Mouse (Mus musculus) forebrain, embryonic 13.5 days (tissue): ENCODE measurements at regions not wholly inside any gene's neighbourhood (a gene's known extent, or its start where the extent isn't known, plus 50 kb on each side); places are given as distances from the start of the nearest gene placed in this dataset.
A peak's percentile ranks its signal among the peaks of the same experiment; 100 is the strongest.

Experiments
- ATAC-seq: fragments of 200-750 bp; cut with Nextera tagmentation; 2 replicates; pipeline ENCODE4 v1.8.0; 2017
- H3K27ac ChIP-seq: fragments of 300-500 bp; sonication (generic); 2 replicates; pipeline ENCODE4 v1.5.1; 2015; ENCODE audit warnings: inconsistent platforms, mild to moderate bottlenecking, moderate library complexity
- H3K27me3 ChIP-seq: fragments of 300-500 bp; sonication (generic); 2 replicates; pipeline ENCODE4 v1.6.1; 2015; ENCODE audit warnings: mild to moderate bottlenecking, inconsistent platforms
- H3K36me3 ChIP-seq: fragments of 300-500 bp; sonication (generic); 2 replicates; pipeline ENCODE4 v1.6.1; 2015; ENCODE audit warnings: mild to moderate bottlenecking, inconsistent platforms; ENCODE audit not compliant: poor library complexity, severe bottlenecking
- H3K4me1 ChIP-seq: fragments of 300-500 bp; sonication (generic); 2 replicates; pipeline ENCODE4 v1.6.1; 2015; ENCODE audit warnings: inconsistent platforms
- H3K4me2 ChIP-seq: fragments of 300-500 bp; sonication (generic); 2 replicates; pipeline ENCODE4 v1.6.1; 2015; ENCODE audit warnings: inconsistent platforms, mild to moderate bottlenecking, moderate library complexity
- H3K4me3 ChIP-seq: fragments of 300-500 bp; sonication (generic); 2 replicates; pipeline ENCODE4 v1.5.1; 2015; ENCODE audit warnings: mild to moderate bottlenecking, inconsistent platforms
- H3K9ac ChIP-seq: fragments of 300-500 bp; sonication (generic); 2 replicates; pipeline ENCODE4 v1.6.1; 2015; ENCODE audit warnings: mild to moderate bottlenecking, inconsistent platforms
- H3K9me3 ChIP-seq: fragments of 300-500 bp; sonication (generic); replicated peaks from 2 replicates; pipeline ENCODE4 v1.6.1; 2016; ENCODE audit warnings: inconsistent platforms
- WGBS: fragments of 180-500 bp; shearing (Covaris S2); methylation state at CpG from one replicate; pipeline ENCODE4 v1.1.7; 2015; 5-methylcytosine and 5-hydroxymethylcytosine counted together

DNA sequence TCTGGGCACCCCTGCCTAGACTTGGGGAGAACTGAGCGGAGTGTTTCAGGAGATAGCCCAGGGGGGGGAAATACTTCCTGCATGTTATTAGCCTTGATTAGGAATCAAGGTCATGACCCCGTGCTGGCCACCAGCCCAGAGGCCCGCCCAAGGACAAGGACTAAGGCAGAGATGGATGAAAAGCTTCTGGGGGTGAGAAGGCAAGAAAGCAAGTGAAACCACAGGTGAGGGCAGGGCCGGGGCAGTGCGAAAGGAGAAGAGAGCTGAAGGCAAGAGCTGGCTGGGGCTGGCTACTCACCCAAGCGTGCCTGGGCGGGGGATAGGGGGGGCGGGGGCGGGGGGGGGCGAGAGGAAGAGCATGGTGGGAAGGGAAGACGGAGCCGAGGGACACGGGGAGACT is 96.0 kb upstream of the Nkx1-1 start:
- no peak for ATAC-seq
- no peak overlapping the region for H3K4me2 ChIP-seq
- H3K4me1 ChIP-seq = peaks cover 18% of the 10 kb centered on the region
- no peak overlapping the region for H3K4me3 ChIP-seq
- no peaks in the 10 kb centered on the region for H3K36me3 ChIP-seq
- 43% methylated on average over 13 of the region's 13 CpGs for WGBS
- no peaks in the 10 kb centered on the region for H3K9me3 ChIP-seq
- H3K27ac ChIP-seq = no peak overlapping the region
- peaks cover 88% of the 10 kb centered on the region for H3K27me3 ChIP-seq
- no peak overlapping the region for H3K9ac ChIP-seq

DNA sequence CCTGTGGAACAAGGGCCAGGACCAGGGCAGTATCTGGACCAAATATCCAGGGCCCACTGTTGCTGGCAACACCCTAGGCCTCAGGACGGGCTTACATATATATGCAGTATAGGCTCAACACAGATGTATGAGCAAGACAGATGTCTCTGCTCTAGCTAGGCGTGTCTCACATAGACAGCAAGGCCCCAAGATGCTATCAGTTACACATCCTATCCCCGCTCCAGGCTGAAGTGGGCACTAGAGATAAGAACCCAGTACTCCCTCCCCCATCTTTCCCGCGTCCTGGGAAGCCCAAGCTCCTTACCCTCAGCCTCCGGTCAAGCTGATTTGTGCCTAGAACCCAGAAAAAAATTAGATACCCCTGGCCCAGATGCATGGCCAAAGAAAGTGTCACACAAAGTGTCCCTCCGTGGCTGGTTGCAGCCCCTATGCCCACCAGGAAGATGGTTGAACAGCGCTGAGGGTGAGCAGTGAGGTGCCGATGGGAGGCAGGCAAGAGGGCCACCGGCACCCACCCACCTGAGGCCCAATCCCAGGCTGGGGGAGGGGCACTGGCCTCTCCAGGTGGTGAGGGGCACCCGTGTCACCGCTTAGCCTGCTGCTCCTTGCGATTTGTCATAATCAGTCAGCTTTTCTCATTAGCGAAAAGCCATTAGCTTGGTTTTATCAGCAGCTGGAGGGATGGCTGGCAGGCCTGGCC is 95.3 kb upstream of the Nkx1-1 start:
- no peaks in the 10 kb centered on the region for H3K36me3 ChIP-seq
- no peak overlapping the region for H3K4me2 ChIP-seq
- peaks cover 82% of the 10 kb centered on the region for H3K27me3 ChIP-seq
- H3K9me3 ChIP-seq = no peaks in the 10 kb centered on the region
- peaks cover 12% of the 10 kb centered on the region for H3K4me1 ChIP-seq
- 71% methylated on average over 14 of the region's 14 CpGs for WGBS
- no peak overlapping the region for H3K27ac ChIP-seq
- no peak overlapping the region for H3K4me3 ChIP-seq
- H3K9ac ChIP-seq = no peak overlapping the region
- ATAC-seq = no peak

DNA sequence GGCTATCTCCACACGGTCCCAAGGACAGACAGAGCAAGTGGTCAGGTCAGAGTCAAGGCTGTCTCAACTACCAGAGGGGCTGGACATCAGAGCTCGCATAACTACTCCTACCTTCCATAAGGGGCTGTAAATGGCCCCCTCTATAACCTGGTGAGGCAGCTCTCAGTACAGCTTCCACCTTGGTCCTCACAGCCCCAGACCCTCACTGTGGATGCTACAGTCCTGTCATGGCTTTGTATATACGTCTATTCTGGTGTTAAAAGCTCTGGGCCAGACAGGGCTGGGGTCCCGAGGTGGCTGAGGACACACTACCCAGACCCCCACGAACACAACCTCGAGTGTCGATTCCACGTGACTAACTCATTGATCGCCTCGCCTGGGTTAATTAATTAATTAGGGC is 94.0 kb upstream of the Nkx1-1 start:
- Histone ChIP-seq H3K36me3 (no peaks in the 10 kb centered on the region), H3K9ac (no peak overlapping the region), H3K9me3 (no peaks in the 10 kb centered on the region), H3K4me2 (no peak overlapping the region), H3K4me3 (no peak overlapping the region), H3K4me1 (peaks cover 11% of the 10 kb centered on the region), H3K27me3 (peaks cover 68% of the 10 kb centered on the region), H3K27ac (no peak overlapping the region)
- no peak for ATAC-seq
- WGBS = 45% methylated on average over 10 of the region's 10 CpGs

DNA sequence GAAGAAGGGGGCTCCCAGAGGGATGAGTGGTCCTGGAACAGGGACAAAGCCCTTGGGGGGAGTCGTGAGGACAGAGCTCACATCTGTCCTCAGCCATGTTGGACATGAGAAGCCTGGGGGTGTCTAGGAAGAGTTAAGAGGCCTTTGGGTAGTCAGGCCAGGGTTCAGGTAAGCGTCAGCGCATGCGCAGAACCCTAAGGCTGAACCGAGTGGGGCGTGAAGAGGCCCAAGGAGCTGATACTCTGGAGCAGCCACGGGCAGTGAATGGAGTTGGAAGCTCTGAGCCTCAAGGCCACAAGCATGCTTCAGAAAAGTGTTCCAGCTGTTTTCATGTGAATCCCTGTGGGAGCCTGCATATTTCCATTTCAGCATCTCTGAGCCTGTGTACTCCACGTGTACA is 93.5 kb upstream of the Nkx1-1 start:
- H3K27me3 ChIP-seq = peaks cover 64% of the 10 kb centered on the region
- no peak for ATAC-seq
- H3K9ac ChIP-seq = no peak overlapping the region
- peaks cover 11% of the 10 kb centered on the region for H3K4me1 ChIP-seq
- H3K4me2 ChIP-seq = no peak overlapping the region
- H3K4me3 ChIP-seq = no peak overlapping the region
- WGBS = 82% methylated on average over 8 of the region's 8 CpGs
- H3K27ac ChIP-seq = no peak overlapping the region
- H3K36me3 ChIP-seq = no peaks in the 10 kb centered on the region
- H3K9me3 ChIP-seq = no peaks in the 10 kb centered on the region

DNA sequence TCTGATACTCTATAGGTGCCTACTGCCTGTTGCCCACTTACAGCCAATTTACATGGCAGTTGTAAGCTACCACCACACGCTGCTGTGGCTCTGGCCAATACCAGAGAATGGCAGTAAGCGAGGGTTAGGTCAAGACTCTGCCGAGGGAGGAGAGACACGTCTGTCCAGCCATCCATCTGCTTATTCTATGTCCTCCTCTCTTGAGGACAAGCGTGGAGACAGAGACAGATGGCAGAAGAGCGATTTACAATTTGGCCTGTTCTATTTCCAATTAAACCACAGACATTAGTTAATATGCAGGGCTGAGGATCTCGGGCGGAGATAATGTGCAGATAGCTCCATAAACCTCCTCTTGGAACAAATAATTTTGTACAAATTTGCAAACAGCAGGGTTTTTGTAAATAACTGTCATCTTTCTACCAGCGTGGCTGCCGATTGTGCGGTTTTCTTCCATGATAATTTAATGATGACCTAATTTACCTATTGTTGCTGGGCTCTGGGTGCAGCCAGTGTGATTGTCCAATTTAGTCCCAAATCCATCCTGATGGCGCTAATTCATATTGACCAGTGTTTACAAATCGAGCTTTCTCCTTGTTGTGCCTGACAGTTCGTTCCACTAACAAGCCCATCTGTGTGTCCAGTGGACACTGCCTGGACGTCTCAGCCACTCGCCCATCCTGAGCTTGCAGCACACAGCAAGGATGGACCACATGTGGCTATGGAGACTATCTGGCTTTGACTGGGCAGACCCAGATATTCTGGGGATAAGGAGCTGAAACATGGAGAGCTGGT is 88.4 kb upstream of the Nkx1-1 start:
- WGBS = 83% methylated on average over 16 of the region's 16 CpGs
- H3K9me3 ChIP-seq = no peaks in the 10 kb centered on the region
- no peak overlapping the region for H3K4me3 ChIP-seq
- H3K9ac ChIP-seq = no peak overlapping the region
- ATAC-seq = no peak
- peaks cover 46% of the 10 kb centered on the region for H3K27me3 ChIP-seq
- H3K36me3 ChIP-seq = no peaks in the 10 kb centered on the region
- no peak overlapping the region for H3K27ac ChIP-seq
- H3K4me1 ChIP-seq = no peaks in the 10 kb centered on the region
- H3K4me2 ChIP-seq = no peak overlapping the region

DNA sequence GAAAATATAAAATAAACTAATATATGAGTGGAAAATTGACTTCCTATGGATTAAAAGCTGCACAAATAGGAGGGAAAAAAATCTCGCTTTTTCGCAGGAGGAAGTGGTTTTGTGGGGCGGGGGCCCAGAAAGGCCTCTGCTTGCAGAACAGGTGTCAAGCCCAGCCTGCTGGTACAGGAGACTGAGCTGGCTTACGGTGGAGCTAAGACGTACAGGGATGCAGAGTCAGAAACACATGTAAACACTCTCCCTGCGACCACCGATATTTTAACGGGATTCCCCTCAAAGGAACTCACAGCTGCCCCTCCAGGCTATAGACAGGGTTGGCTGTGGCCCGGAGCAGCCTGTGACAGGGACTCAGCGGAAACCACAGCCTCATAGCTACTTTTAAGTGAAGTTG is 87.1 kb upstream of the Nkx1-1 start:
- Histone ChIP-seq H3K4me3 (no peak overlapping the region), H3K4me1 (no peaks in the 10 kb centered on the region), H3K27me3 (peaks cover 45% of the 10 kb centered on the region), H3K4me2 (no peak overlapping the region), H3K27ac (no peak overlapping the region), H3K36me3 (no peaks in the 10 kb centered on the region), H3K9me3 (no peaks in the 10 kb centered on the region), H3K9ac (no peak overlapping the region)
- WGBS = 72% methylated on average over 10 of the region's 10 CpGs
- no peak for ATAC-seq

DNA sequence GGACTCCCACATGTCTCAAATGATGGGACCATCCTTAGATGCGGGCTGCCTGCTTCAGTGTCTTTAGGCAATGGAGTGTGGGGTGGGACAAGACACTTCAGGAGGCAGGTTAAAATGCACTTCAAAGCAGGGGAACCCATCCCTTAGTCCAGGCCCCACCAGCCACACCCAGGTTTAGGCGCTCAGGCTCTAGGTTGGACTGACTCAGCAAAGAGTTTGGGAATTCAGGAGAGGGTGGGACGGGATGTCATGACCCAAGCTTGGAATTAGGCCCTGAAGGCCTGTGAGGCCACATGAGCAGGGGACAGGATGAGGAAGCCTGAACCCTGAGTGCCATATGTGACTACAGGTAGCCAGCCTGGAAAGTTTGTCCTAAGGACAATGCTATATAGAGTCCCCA is 85.6 kb upstream of the Nkx1-1 start:
- H3K4me1 ChIP-seq = no peaks in the 10 kb centered on the region
- no peak overlapping the region for H3K4me2 ChIP-seq
- no peaks in the 10 kb centered on the region for H3K9me3 ChIP-seq
- no peak overlapping the region for H3K4me3 ChIP-seq
- no peaks in the 10 kb centered on the region for H3K36me3 ChIP-seq
- no peak for ATAC-seq
- no peak overlapping the region for H3K27ac ChIP-seq
- H3K9ac ChIP-seq = no peak overlapping the region
- 86% methylated on average over 3 of the region's 3 CpGs for WGBS
- peaks cover 40% of the 10 kb centered on the region for H3K27me3 ChIP-seq

DNA sequence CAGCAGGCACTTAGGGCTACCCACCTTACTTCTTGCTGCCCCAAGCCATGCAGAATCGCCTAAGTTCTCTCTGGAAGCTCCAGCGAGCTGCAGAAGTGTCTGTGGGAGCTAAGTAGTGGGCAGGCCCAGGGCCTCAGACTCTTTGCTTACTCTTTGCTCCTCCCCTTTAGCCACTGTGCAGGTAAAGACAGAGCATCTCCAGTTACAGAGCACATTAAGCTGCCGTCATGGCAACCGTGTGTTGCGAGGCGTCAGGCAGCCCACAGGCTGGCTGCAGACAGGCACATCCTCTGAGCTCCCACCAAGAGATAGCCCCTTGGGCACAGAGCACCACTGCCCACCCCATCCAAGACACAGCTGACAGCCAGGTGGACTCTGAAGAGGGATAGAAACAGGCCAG is 85.1 kb upstream of the Nkx1-1 start:
- H3K27ac ChIP-seq = no peak overlapping the region
- H3K4me3 ChIP-seq = no peak overlapping the region
- no peaks in the 10 kb centered on the region for H3K36me3 ChIP-seq
- 20% methylated on average over 6 of the region's 6 CpGs for WGBS
- peaks cover 45% of the 10 kb centered on the region for H3K27me3 ChIP-seq
- no peak overlapping the region for H3K9ac ChIP-seq
- no peak overlapping the region for H3K4me2 ChIP-seq
- ATAC-seq = no peak
- H3K4me1 ChIP-seq = no peaks in the 10 kb centered on the region
- H3K9me3 ChIP-seq = no peaks in the 10 kb centered on the region

DNA sequence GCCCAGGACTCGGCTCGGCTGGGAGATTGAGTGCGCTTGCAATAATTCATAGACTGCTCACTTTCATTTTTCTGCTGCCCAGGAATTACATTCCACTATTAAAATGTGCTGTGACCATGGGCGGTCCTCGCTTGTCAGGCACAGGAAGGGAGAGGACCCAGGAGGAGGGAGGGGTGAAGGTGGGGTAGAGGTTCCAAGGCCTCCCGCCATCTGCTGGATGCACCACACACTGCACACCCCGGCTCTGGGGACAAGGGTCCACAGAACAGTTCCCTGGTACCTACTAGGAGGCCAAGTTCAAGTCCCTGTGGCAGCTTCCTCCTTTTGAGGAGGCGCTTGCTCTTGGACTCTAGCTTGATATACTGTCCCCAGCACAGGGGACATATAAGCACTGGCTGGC is 83.8 kb upstream of the Nkx1-1 start:
- WGBS = 72% methylated on average over 8 of the region's 8 CpGs

DNA sequence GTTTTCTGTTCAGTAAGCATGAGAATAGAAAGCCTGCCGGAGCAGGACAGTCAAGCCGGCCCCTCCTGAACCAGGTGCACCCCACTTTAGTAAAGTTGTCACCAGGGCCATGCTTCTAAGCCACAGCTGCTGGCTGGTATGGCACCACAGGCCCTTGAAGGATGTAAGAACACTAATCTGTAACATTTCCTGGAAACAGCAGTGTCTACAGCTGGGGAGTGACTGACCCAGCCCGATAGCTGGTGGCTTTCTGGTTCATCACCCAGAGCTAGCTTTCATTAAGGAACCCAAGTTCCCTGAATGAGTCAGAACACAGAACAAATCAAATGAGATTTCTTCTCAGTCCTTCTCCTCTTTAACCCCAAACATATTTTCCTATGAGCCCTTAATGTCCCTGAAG is 82.4 kb upstream of the Nkx1-1 start:
- H3K27me3 ChIP-seq = peaks cover 63% of the 10 kb centered on the region
- no peaks in the 10 kb centered on the region for H3K36me3 ChIP-seq
- H3K27ac ChIP-seq = no peak overlapping the region
- no peak overlapping the region for H3K4me3 ChIP-seq
- H3K4me1 ChIP-seq = peaks cover 15% of the 10 kb centered on the region
- no peak overlapping the region for H3K9ac ChIP-seq
- WGBS = 85% methylated on average over 3 of the region's 3 CpGs
- ATAC-seq = no peak
- H3K4me2 ChIP-seq = no peak overlapping the region
- H3K9me3 ChIP-seq = no peaks in the 10 kb centered on the region

More for the DNA sequence above, 83.8 kb upstream of the Nkx1-1 start:
- peaks cover 2% of the 10 kb centered on the region for H3K4me1 ChIP-seq
- no peaks in the 10 kb centered on the region for H3K36me3 ChIP-seq
- H3K27me3 ChIP-seq = peaks cover 54% of the 10 kb centered on the region
- H3K9me3 ChIP-seq = no peaks in the 10 kb centered on the region
- ATAC-seq = no peak
- no peak overlapping the region for H3K9ac ChIP-seq
- no peak overlapping the region for H3K4me2 ChIP-seq
- no peak overlapping the region for H3K4me3 ChIP-seq
- H3K27ac ChIP-seq = no peak overlapping the region

DNA sequence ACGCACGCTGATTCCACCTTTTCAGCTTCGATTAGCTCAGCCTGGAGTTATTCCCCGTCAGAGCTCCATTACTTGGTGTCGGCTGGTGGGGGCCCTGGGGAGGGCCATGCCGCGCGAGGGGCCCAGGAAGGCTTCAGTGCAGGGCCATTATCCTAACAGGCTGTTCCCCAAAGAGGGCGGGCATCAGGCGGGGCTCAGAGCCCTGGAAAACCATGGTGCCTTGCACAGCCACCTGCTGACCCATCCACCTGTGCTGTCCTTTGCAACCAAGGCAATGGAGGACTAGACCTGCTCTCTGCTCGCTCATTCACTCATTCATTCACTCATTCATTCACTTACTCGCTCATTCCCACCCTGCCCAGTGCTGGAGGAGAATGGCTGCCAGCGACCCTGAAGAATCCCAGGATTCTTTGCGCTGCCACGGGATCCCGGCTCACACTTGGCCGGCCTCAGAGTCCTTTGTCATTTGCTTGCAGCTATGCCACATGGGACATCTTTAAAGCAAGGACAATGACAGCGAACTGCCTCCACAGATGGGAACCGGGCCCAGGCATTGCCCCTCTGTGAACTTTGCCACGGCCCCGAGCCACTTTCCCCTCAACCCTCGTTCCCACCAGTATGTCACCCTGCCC is 78.6 kb upstream of the Nkx1-1 start:
- Histone ChIP-seq H3K27me3 (peaks cover 51% of the 10 kb centered on the region), H3K4me3 (peak overlapping the region; percentile 11; the same call in 1 of the 2 replicates), H3K4me2 (peak overlapping the region; percentile 49), H3K9ac (no peak overlapping the region), H3K36me3 (no peaks in the 10 kb centered on the region), H3K9me3 (no peaks in the 10 kb centered on the region), H3K27ac (no peak overlapping the region), H3K4me1 (peaks cover 15% of the 10 kb centered on the region)
- no peak; the same call in 1 of the 2 replicates for ATAC-seq
- 33% methylated on average over 22 of the region's 22 CpGs for WGBS

DNA sequence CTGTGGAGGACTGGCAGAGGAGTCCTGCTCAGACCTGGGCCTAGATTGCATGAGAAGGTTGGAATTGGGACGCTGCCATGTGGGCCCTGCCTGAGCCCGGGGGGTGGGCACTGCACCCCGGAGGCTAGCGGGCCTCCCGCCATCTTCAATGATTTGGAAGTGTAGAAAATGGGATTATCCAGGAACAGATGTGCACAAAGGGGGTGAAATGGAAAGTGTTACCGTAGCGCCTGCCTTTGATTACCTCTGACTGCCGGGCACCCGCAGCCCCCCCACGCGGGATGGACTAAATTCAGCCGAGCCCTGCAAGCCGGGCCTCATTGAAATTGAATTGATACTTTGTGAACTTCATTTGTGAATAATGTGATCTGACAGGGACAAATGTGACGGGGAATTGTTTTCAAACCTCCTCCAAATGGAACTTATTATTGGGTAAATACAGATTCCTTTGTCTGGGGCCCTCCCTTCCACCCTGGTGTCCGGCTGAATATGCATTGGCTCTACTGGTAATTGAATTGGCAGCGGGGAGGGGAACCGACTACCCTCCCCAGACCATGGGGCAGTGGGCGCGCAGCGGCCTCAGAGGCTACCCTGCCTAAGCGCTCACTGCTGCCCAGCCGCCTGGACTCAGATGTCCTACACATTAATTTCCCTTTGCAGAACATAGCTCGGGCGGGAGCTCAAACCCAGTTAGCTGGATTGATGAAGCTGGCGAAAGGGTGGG is 77.9 kb upstream of the Nkx1-1 start:
- Histone ChIP-seq H3K27ac (no peak overlapping the region), H3K4me3 (peak overlapping the region; percentile 11; the same call in 1 of the 2 replicates), H3K9me3 (no peaks in the 10 kb centered on the region), H3K27me3 (peaks cover 45% of the 10 kb centered on the region), H3K36me3 (no peaks in the 10 kb centered on the region), H3K4me2 (peak overlapping the region; percentile 49), H3K9ac (no peak overlapping the region), H3K4me1 (peaks cover 15% of the 10 kb centered on the region)
- no peak for ATAC-seq
- 32% methylated on average over 25 of the region's 25 CpGs for WGBS
